Mouse (Mus musculus) MEL (cell line): Measurements from ENCODE around the gene Psme4.
A peak's percentile ranks its signal among the peaks of the same experiment; 100 is the strongest.

Experiments
- CTCF ChIP-seq, 3 experiments: IDR thresholded peaks in 2 of 3; conservative IDR thresholded peaks in 1 of 3; 2 replicates each; pipeline ENCODE4 v1.5.1; 2011 to 2012; ENCODE audit warnings: low read length in 3 of 3, low read depth in 2 of 3, mild to moderate bottlenecking in 2 of 3, improper control_type of control experiment in 1 of 3, inconsistent platforms in 1 of 3, mixed read lengths in 1 of 3, moderate library complexity in 1 of 3; ENCODE audit not compliant: control insufficient read depth in 1 of 3, insufficient read depth in 1 of 3, poor library complexity in 1 of 3, severe bottlenecking in 1 of 3
- MAFK ChIP-seq: IDR thresholded peaks from 2 replicates; pipeline ENCODE4 v1.6.1; 2011; ENCODE audit warnings: low read depth, mild to moderate bottlenecking, low read length, improper control_type of control experiment, borderline replicate concordance
- MXI1 ChIP-seq: IDR thresholded peaks from 2 replicates; pipeline ENCODE4 v1.6.1; 2011; ENCODE audit warnings: mild to moderate bottlenecking, low read depth, low read length, improper control_type of control experiment
- POLR2A ChIP-seq, 2 experiments: IDR thresholded peaks; 2 replicates each; pipeline ENCODE4 v1.6.1; 2011 to 2012; ENCODE audit warnings: low read length in 2 of 2, mild to moderate bottlenecking in 2 of 2, control low read depth in 1 of 2, improper control_type of control experiment in 1 of 2, low read depth in 1 of 2, moderate library complexity in 1 of 2; ENCODE audit not compliant: control insufficient read depth in 1 of 2, insufficient read depth in 1 of 2, poor library complexity in 1 of 2
- TBP ChIP-seq: IDR thresholded peaks from 2 replicates; pipeline ENCODE4 v1.8.0; 2011; ENCODE audit warnings: low read depth, low read length, improper control_type of control experiment
- USF1 ChIP-seq: IDR thresholded peaks from 2 replicates; pipeline ENCODE4 v1.6.1; 2014; ENCODE audit warnings: low read depth, mild to moderate bottlenecking, inconsistent platforms, low read length, improper control_type of control experiment, moderate library complexity

GRCm38 (mm10) chr11:30771267-30771903 is at the start of gene Psme4:
- TF ChIP-seq CTCF (IDR thresholded peaks at IDR 0.05 in 2 of 3, conservative IDR thresholded peaks at IDR 0.05 in 1 of 3; ENCODE audit: control insufficient read depth in 1 of 3, insufficient read depth in 1 of 3, low read depth in 2 of 3, low read length in 3 of 3, poor library complexity in 1 of 3, severe bottlenecking in 1 of 3) (no peak), MXI1 (peak; percentile 87), TBP (peak; percentile 68; the same call in 1 of the 2 replicates), MAFK (no peak), USF1 (peak; percentile 44; the same call in 1 of the 2 replicates), POLR2A (IDR thresholded peaks at IDR 0.05; ENCODE audit: control insufficient read depth in 1 of 2, insufficient read depth in 1 of 2, low read depth in 1 of 2, low read length in 2 of 2, poor library complexity in 1 of 2) (peak; percentile 73 to 85)
